Mouse (Mus musculus): ENCODE data around the gene Ucp1. TPM values are rescaled to one million over a fixed set of nuclear protein-coding genes. Genes with fewer than 3 reads are reported as not detected.
"Not testable (repeated sequence)": the region's sequence is repeated elsewhere in the genome, so short reads cannot be mapped to it uniquely, and the experiment has no call there.

Ucp1 gene
- polyA plus RNA-seq, 1 experiment, result not detected

GRCm38 (mm10) chr8:83278431-83278830 lies 11.7 kb upstream of the Ucp1 start:
- Histone ChIP-seq H3K27ac (ENCODE audit: insufficient read depth, low read length) (no peak overlapping the region), H3K4me3 (ENCODE audit: insufficient read depth, low read length) (no peak overlapping the region), H3K4me1 (ENCODE audit: control insufficient read depth, insufficient read depth, low read length) (peaks cover 4% of the 10 kb centered on the region; the same call in 1 of the 2 replicates)
- TF ChIP-seq CTCF (IDR thresholded peaks at IDR 0.05; ENCODE audit: borderline replicate concordance, insufficient read depth, low read length) (no peak), POLR2A (IDR thresholded peaks at IDR 0.05; ENCODE audit: low read depth, low read length) (no peak)

- H3K4me1 ChIP-seq (ENCODE audit: control insufficient read depth, insufficient read depth, low read length), result no peaks in the 10 kb centered on the region
- no peak overlapping the region for H3K4me3 ChIP-seq (ENCODE audit: insufficient read depth, low read length)
- no peak overlapping the region for H3K27ac ChIP-seq (ENCODE audit: insufficient read depth, low read length)
- no peak for TF ChIP-seq CTCF (IDR thresholded peaks at IDR 0.05; ENCODE audit: borderline replicate concordance, insufficient read depth, low read length)
- no peak for TF ChIP-seq POLR2A (IDR thresholded peaks at IDR 0.05; ENCODE audit: low read depth, low read length)
Observed at GRCm38 (mm10) chr8:83285391-83285790, 4.8 kb upstream of the Ucp1 start.

- no peak overlapping the region for H3K27ac ChIP-seq (ENCODE audit: insufficient read depth, low read length)
- H3K4me3 ChIP-seq (ENCODE audit: insufficient read depth, low read length), result no peak overlapping the region
- TF ChIP-seq POLR2A (IDR thresholded peaks at IDR 0.05; ENCODE audit: low read depth, low read length), result no peak
- TF ChIP-seq CTCF (IDR thresholded peaks at IDR 0.05; ENCODE audit: borderline replicate concordance, insufficient read depth, low read length), result no peak
- no peaks in the 10 kb centered on the region for H3K4me1 ChIP-seq (ENCODE audit: control insufficient read depth, insufficient read depth, low read length)
Observed at GRCm38 (mm10) chr8:83297375-83297774, 7.2 kb downstream of the Ucp1 start.

GRCm38 (mm10) chr8:83300135-83300534 lies 10.0 kb downstream of the Ucp1 start:
- no peaks in the 10 kb centered on the region for H3K4me1 ChIP-seq (ENCODE audit: control insufficient read depth, insufficient read depth, low read length)
- TF ChIP-seq POLR2A (IDR thresholded peaks at IDR 0.05; ENCODE audit: low read depth, low read length), result no peak
- no peak for TF ChIP-seq CTCF (IDR thresholded peaks at IDR 0.05; ENCODE audit: borderline replicate concordance, insufficient read depth, low read length)

GRCm38 (mm10) chr8:83304946-83305345 lies 14.8 kb downstream of the Ucp1 start:
- Histone ChIP-seq H3K4me3 (ENCODE audit: insufficient read depth, low read length) (no peak overlapping the region), H3K27ac (ENCODE audit: insufficient read depth, low read length) (no peak overlapping the region), H3K4me1 (ENCODE audit: control insufficient read depth, insufficient read depth, low read length) (no peaks in the 10 kb centered on the region)
- TF ChIP-seq CTCF (IDR thresholded peaks at IDR 0.05; ENCODE audit: borderline replicate concordance, insufficient read depth, low read length) (no peak), POLR2A (IDR thresholded peaks at IDR 0.05; ENCODE audit: low read depth, low read length) (no peak)

More at GRCm38 (mm10) chr8:83300135-83300534, 10.0 kb downstream of the Ucp1 start:
- Histone ChIP-seq H3K27ac (ENCODE audit: insufficient read depth, low read length) (no peak overlapping the region), H3K4me3 (ENCODE audit: insufficient read depth, low read length) (no peak overlapping the region)

GRCm38 (mm10) chr8:83309836-83310235 lies 19.7 kb downstream of the Ucp1 start:
- no peak overlapping the region for H3K4me3 ChIP-seq (ENCODE audit: insufficient read depth, low read length)
- H3K4me1 ChIP-seq (ENCODE audit: control insufficient read depth, insufficient read depth, low read length), result no peaks in the 10 kb centered on the region
- no peak overlapping the region for H3K27ac ChIP-seq (ENCODE audit: insufficient read depth, low read length)
- no peak for TF ChIP-seq POLR2A (IDR thresholded peaks at IDR 0.05; ENCODE audit: low read depth, low read length)
- no peak for TF ChIP-seq CTCF (IDR thresholded peaks at IDR 0.05; ENCODE audit: borderline replicate concordance, insufficient read depth, low read length)

GRCm38 (mm10) chr8:83315084-83315483 lies 24.9 kb downstream of the Ucp1 start:
- not testable (repeated sequence) for H3K4me1 ChIP-seq (ENCODE audit: control insufficient read depth, insufficient read depth, low read length); H3K27ac ChIP-seq (ENCODE audit: insufficient read depth, low read length); H3K4me3 ChIP-seq (ENCODE audit: insufficient read depth, low read length)

- TF ChIP-seq POLR2A (IDR thresholded peaks at IDR 0.05; ENCODE audit: low read depth, low read length) (no peak), CTCF (IDR thresholded peaks at IDR 0.05; ENCODE audit: borderline replicate concordance, insufficient read depth, low read length) (no peak)
- Histone ChIP-seq H3K4me1 (ENCODE audit: control insufficient read depth, insufficient read depth, low read length) (no peaks in the 10 kb centered on the region), H3K27ac (ENCODE audit: insufficient read depth, low read length) (no peak overlapping the region), H3K4me3 (ENCODE audit: insufficient read depth, low read length) (no peak overlapping the region)
Observed at GRCm38 (mm10) chr8:83315691-83316090, 25.5 kb downstream of the Ucp1 start.

- no peak for TF ChIP-seq CTCF (IDR thresholded peaks at IDR 0.05; ENCODE audit: borderline replicate concordance, insufficient read depth, low read length)
- H3K4me3 ChIP-seq (ENCODE audit: insufficient read depth, low read length), result no peak overlapping the region
- no peaks in the 10 kb centered on the region for H3K4me1 ChIP-seq (ENCODE audit: control insufficient read depth, insufficient read depth, low read length)
- H3K27ac ChIP-seq (ENCODE audit: insufficient read depth, low read length), result no peak overlapping the region
Observed at GRCm38 (mm10) chr8:83320543-83320942, 30.4 kb downstream of the Ucp1 start.

- H3K27ac ChIP-seq (ENCODE audit: insufficient read depth, low read length), result no peak overlapping the region
- H3K4me1 ChIP-seq (ENCODE audit: control insufficient read depth, insufficient read depth, low read length), result no peaks in the 10 kb centered on the region
- TF ChIP-seq CTCF (IDR thresholded peaks at IDR 0.05; ENCODE audit: borderline replicate concordance, insufficient read depth, low read length) (no peak), POLR2A (IDR thresholded peaks at IDR 0.05; ENCODE audit: low read depth, low read length) (no peak)
- H3K4me3 ChIP-seq (ENCODE audit: insufficient read depth, low read length), result no peak overlapping the region
Observed at GRCm38 (mm10) chr8:83322374-83322773, 32.2 kb downstream of the Ucp1 start.

- no peak overlapping the region for H3K27ac ChIP-seq (ENCODE audit: insufficient read depth, low read length)
- TF ChIP-seq CTCF (IDR thresholded peaks at IDR 0.05; ENCODE audit: borderline replicate concordance, insufficient read depth, low read length), result no peak
- no peak for TF ChIP-seq POLR2A (IDR thresholded peaks at IDR 0.05; ENCODE audit: low read depth, low read length)
- no peaks in the 10 kb centered on the region for H3K4me1 ChIP-seq (ENCODE audit: control insufficient read depth, insufficient read depth, low read length)
Observed at GRCm38 (mm10) chr8:83323056-83323455, 32.9 kb downstream of the Ucp1 start.

More at GRCm38 (mm10) chr8:83323056-83323455, 32.9 kb downstream of the Ucp1 start:
- H3K4me3 ChIP-seq (ENCODE audit: insufficient read depth, low read length), result no peak overlapping the region
